Mouse (Mus musculus) cerebellum, adult 2 months (tissue): ENCODE measurements at regions not wholly inside any gene's neighbourhood (a gene's known extent, or its start where the extent isn't known, plus 50 kb on each side); places are given as distances from the start of the nearest gene placed in this dataset.

Experiments
- CTCF ChIP-seq: fragments of 200-500 bp; IDR thresholded peaks from 2 replicates; pipeline ENCODE4 v1.5.1; 2011; ENCODE audit warnings: low read depth, mild to moderate bottlenecking, control low read depth, low read length, moderate library complexity, borderline replicate concordance; ENCODE audit not compliant: insufficient read depth
- POLR2A ChIP-seq: fragments of 200-500 bp; IDR thresholded peaks from 2 replicates; pipeline ENCODE4 v1.6.1; 2011; ENCODE audit warnings: low read length, control low read depth, borderline replicate concordance; ENCODE audit not compliant: insufficient read depth

GRCm38 (mm10) chr7:116679195-116679594 lies 175.0 kb downstream of the Nucb2 start:
- TF ChIP-seq POLR2A (no peak), CTCF (no peak)
